Mouse (Mus musculus): ENCODE data around the gene Tmsb15l.

The Tmsb15l gene

DNA sequence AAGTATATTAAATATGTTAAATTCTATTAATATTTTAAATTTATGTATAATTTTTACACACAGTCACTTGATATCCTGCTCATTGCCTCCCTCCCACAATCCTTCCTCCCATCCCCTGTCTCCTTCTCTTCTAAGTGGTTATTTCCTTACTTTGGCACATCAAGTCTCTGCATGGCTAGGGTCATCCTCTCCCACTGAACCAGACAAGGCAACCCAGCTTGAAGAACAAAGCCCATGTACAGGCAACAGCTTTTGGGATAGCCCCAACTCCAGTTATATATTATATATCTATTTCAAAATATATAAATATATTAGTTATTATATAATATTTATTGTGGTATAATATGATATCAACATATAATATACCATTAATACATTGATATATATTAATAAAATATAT is 50.8 kb downstream of the Tmsb15l start:
- CTCF ChIA-PET, result no interaction called here
- POLR2A ChIA-PET, result no interaction called here

All from embryonic stem cell, embryonic (primary cell).